27 mouse cellular contexts compared by ENCODE assay signal in the genomic region with DNA sequence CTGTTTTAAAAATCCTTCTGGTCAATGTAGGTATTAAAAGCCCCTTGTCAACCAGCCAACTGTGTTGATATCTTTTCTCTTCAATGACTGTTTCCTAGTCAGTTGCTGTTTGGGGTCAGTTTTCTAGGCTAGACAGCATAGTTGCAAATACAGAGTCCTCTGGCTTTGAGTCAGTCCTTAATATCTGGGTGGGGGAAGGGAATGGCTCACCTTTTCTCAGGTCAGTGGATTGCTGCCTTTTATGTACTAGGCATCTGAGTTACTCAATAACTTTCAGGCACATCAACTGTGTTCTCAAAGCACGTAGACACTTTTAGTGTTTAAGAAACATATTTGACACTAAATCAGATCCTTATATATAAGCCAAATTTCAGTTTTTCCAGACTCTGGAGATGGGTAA.
A peak's percentile ranks its signal among the peaks of the same experiment; 100 is the strongest.
DNase-seq lines count a peak whose midpoint lies in the region; ATAC-seq and TF ChIP-seq lines count a peak whose summit lies in the region.
"Had no signal": no experiment of that assay in that cellular context is flagged by ENCODE, and none has a peak within 500 bp of the region (broad histone marks: within the 10 kb centered on the region; RNA-seq: fewer than 3 reads in every experiment).

No protein-coding gene starts in this region.

- no peak for TF ChIP-seq CTCF in embryonic fibroblast, embryonic 13.5 days (IDR thresholded peaks at IDR 0.05; ENCODE audit: borderline replicate concordance, insufficient read depth, low read length)

- DNase-seq in kidney, adult 11 months: peak; percentile 72
- DNase-seq in kidney, postnatal 4 days: no peak
- DNase-seq in kidney, adult 9 months: peak; percentile 84
- peak; percentile 54 to 64 for DNase-seq in kidney, postnatal 25 days
- no peak for DNase-seq in left cerebral cortex, adult 18-20 months (ENCODE audit: low spot score in 2 of 2)
- DNase-seq: adrenal gland, postnatal 25 days; cerebellum, adult 18-20 months; cerebellum, postnatal 10 days; gastrocnemius, postnatal 36 days; heart, adult 2 months; layer of hippocampus, adult 9-11 months; liver; lung, adult 18-20 months; right cerebral cortex, postnatal 4 days; thymus, adult 18-20 months; thymus, postnatal 36 days had no signal

- ATAC-seq in CD4-positive, CD25-positive, alpha-beta regulatory T cell, adult 4 months: no peak
- ATAC-seq: forebrain, embryonic 13.5 days; lung, postnatal 0 days; midbrain, embryonic 13.5 days had no signal

- no peak overlapping the region for H3K4me3 ChIP-seq in embryonic fibroblast, embryonic 13.5 days (ENCODE audit: insufficient read depth, low read length)
- H3K4me3 ChIP-seq: embryonic facial prominence, embryonic 15.5 days; forebrain, embryonic 13.5 days; heart, adult 2 months; heart, embryonic 12.5 days; midbrain, embryonic 13.5 days; neural tube, embryonic 13.5 days had no signal

- peak overlapping the region; percentile 68 for H3K27ac ChIP-seq in embryonic fibroblast, embryonic 13.5 days (ENCODE audit: insufficient read depth, low read length)
- H3K27ac ChIP-seq: embryonic facial prominence, embryonic 15.5 days; forebrain, embryonic 13.5 days; heart, adult 2 months; hindbrain, embryonic 14.5 days; macrophage; midbrain, embryonic 13.5 days; neural tube, embryonic 13.5 days; stomach, postnatal 0 days had no signal

- no peak for TF ChIP-seq POLR2A in embryonic fibroblast, embryonic 13.5 days (IDR thresholded peaks at IDR 0.05; ENCODE audit: low read depth, low read length)

- H3K4me1 ChIP-seq in embryonic fibroblast, embryonic 13.5 days (ENCODE audit: control insufficient read depth, insufficient read depth, low read length): 0 out of 2 replicates have a peak, but pooled peaks cover 3% of the 10 kb centered on the region
- H3K4me1 ChIP-seq: embryonic facial prominence, embryonic 15.5 days; forebrain, embryonic 13.5 days; heart, embryonic 12.5 days; midbrain, embryonic 13.5 days; neural tube, embryonic 13.5 days had no signal

Comparison
In these comparisons a context has a peak if more than half of its experiments do, and no peak if none do; other contexts are left out.
1. DNase-seq: peak in kidney, adult 11 months (single experiment), kidney, adult 9 months (single experiment) and kidney, postnatal 25 days (2 of 2); none in kidney, postnatal 4 days (0 of 2) and left cerebral cortex, adult 18-20 months (0 of 2).